Mouse (Mus musculus) midbrain, embryonic 11.5 days (tissue): ENCODE measurements at regions not wholly inside any gene's neighbourhood (a gene's known extent, or its start where the extent isn't known, plus 50 kb on each side); places are given as distances from the start of the nearest gene placed in this dataset.

ENCODE experiments used
- ATAC-seq: fragments of 200-750 bp; cut with Nextera tagmentation; 2 replicates; pipeline ENCODE4 v1.8.0; 2017; ENCODE audit warnings: moderate TSS enrichment, moderate library complexity; ENCODE audit not compliant: low FRiP score
- DNase-seq: peaks from one replicate; pipeline ENCODE4 v3.0.0; 2015; ENCODE audit warnings: low spot score; ENCODE audit errors: missing footprints
- H3K27ac ChIP-seq: fragments of 300-500 bp; sonication (generic); 2 replicates; pipeline ENCODE4 v1.5.1; 2014; ENCODE audit warnings: low read depth, low read length
- H3K27me3 ChIP-seq: fragments of 300-500 bp; sonication (generic); 2 replicates; pipeline ENCODE4 v1.6.1; 2014; ENCODE audit warnings: mild to moderate bottlenecking, low read length, moderate library complexity, mixed read lengths; ENCODE audit not compliant: control insufficient read depth, insufficient read depth
- H3K36me3 ChIP-seq: fragments of 300-500 bp; sonication (generic); 2 replicates; pipeline ENCODE4 v1.6.1; 2014; ENCODE audit warnings: mild to moderate bottlenecking, low read length, moderate library complexity, mixed read lengths; ENCODE audit not compliant: control insufficient read depth, insufficient read depth
- H3K4me1 ChIP-seq: fragments of 300-500 bp; sonication (generic); 2 replicates; pipeline ENCODE4 v1.6.1; 2014; ENCODE audit warnings: low read length; ENCODE audit not compliant: control insufficient read depth, insufficient read depth
- H3K4me2 ChIP-seq: fragments of 300-500 bp; sonication (generic); 2 replicates; pipeline ENCODE4 v1.6.1; 2014; ENCODE audit warnings: mild to moderate bottlenecking, moderate library complexity
- H3K4me3 ChIP-seq: fragments of 300-500 bp; sonication (generic); 2 replicates; pipeline ENCODE4 v1.5.1; 2014; ENCODE audit warnings: low read depth, low read length
- H3K9ac ChIP-seq: fragments of 300-500 bp; sonication (generic); 2 replicates; pipeline ENCODE4 v1.6.1; 2014; ENCODE audit warnings: low read length
- H3K9me3 ChIP-seq: fragments of 300-500 bp; sonication (generic); 2 replicates; pipeline ENCODE4 v1.6.1; 2016; ENCODE audit warnings: low read length; ENCODE audit not compliant: control insufficient read depth
- WGBS: fragments of 180-500 bp; shearing (Covaris S2); extraction: QIAGEN DNeasy Blood & Tissue Kit; methylation state at CpG from one replicate; pipeline ENCODE4 v1.1.7; 2014; 5-methylcytosine and 5-hydroxymethylcytosine counted together

- H3K9ac ChIP-seq = no peak overlapping the region
- WGBS = 87% methylated on average over 6 of the region's 6 CpGs
- no peaks in the 10 kb centered on the region for H3K9me3 ChIP-seq
- H3K27me3 ChIP-seq = no peaks in the 10 kb centered on the region
- H3K4me1 ChIP-seq = no peaks in the 10 kb centered on the region
- H3K4me3 ChIP-seq = no peak overlapping the region
- no peak overlapping the region for H3K27ac ChIP-seq
- no peak overlapping the region for H3K4me2 ChIP-seq
- ATAC-seq = no peak
- DNase-seq = no peak
- no peaks in the 10 kb centered on the region for H3K36me3 ChIP-seq
Measured at GRCm38 (mm10) chr10:87715874-87716600, 142.0 kb upstream of the Igf1 start.

DNA sequence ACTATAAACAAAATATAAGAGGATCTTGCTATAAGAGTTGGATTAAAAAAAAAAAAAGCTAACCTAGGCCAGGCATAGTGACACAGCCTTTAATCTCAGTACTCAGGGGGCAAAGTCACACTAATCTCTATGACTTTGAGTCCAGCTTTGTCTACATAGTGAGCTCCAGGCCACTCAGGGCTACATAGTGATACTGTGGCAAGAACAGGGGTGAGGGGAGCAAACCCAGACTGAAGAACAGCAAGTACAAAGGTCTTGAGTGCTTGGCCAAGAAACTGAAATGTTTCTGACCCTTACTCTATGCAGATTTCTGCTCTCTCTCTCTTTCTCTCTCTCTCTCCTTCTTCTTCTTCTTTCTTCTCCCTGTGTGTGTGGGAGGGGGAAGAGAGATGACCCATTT is 140.9 kb upstream of the Igf1 start:
- Histone ChIP-seq H3K9me3 (no peaks in the 10 kb centered on the region), H3K27ac (no peak overlapping the region), H3K27me3 (no peaks in the 10 kb centered on the region), H3K4me2 (no peak overlapping the region), H3K4me1 (no peaks in the 10 kb centered on the region), H3K36me3 (no peaks in the 10 kb centered on the region), H3K4me3 (no peak overlapping the region), H3K9ac (no peak overlapping the region)
- DNase-seq = no peak
- ATAC-seq = no peak

DNA sequence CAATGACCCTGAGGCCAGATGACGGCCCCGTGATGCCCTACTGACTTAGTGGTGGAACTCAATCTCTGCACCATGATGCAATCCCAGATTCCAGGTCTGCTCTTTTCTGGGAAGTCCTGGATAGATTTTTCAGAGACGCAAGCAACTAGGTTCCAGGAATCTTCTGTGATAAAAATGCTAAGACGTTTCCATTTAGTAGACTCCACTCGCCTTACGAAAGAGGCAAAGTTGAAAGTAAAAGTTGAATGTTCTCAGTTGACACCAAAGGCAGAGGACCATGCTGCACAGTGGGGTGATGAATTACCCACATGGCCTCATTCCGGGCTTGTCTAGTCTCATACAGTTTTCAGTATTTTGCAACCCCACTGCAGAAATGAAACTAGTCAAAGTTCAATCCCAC is 139.6 kb upstream of the Igf1 start:
- H3K27me3 ChIP-seq = no peaks in the 10 kb centered on the region
- no peak for ATAC-seq
- H3K27ac ChIP-seq = no peak overlapping the region
- no peaks in the 10 kb centered on the region for H3K4me1 ChIP-seq
- H3K4me3 ChIP-seq = no peak overlapping the region
- WGBS = 94% methylated on average over 7 of the region's 7 CpGs
- H3K36me3 ChIP-seq = no peaks in the 10 kb centered on the region
- no peak for DNase-seq
- no peak overlapping the region for H3K9ac ChIP-seq
- no peak overlapping the region for H3K4me2 ChIP-seq
- H3K9me3 ChIP-seq = no peaks in the 10 kb centered on the region

DNA sequence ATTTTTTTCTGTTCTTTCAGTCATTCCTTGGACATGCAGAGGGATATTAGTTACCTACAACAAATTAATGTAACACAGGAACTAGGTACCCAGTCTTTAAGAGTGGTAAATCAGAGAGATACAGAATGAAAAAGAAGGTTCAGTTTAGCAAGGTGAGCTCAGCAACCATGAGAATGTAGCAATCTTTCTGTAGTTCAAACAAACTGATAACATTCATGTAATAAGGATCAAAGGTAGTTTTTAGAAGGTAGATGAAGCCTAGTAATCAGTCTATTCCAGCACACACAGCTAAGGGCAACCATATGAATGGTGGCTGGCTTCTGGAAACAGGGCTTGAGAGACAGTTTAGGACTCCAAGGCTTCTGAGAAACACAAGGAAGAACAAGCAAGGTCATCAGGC is 138.1 kb upstream of the Igf1 start:
- H3K4me2 ChIP-seq = no peak overlapping the region
- no peaks in the 10 kb centered on the region for H3K4me1 ChIP-seq
- no peak overlapping the region for H3K9ac ChIP-seq
- H3K27me3 ChIP-seq = no peaks in the 10 kb centered on the region
- no peak for ATAC-seq
- no peak for DNase-seq
- H3K36me3 ChIP-seq = no peaks in the 10 kb centered on the region
- no peak overlapping the region for H3K4me3 ChIP-seq
- H3K27ac ChIP-seq = no peak overlapping the region
- H3K9me3 ChIP-seq = no peaks in the 10 kb centered on the region

- Histone ChIP-seq H3K4me1 (no peaks in the 10 kb centered on the region), H3K27me3 (no peaks in the 10 kb centered on the region), H3K36me3 (no peaks in the 10 kb centered on the region), H3K4me2 (no peak overlapping the region), H3K9me3 (no peaks in the 10 kb centered on the region), H3K27ac (no peak overlapping the region), H3K9ac (no peak overlapping the region), H3K4me3 (no peak overlapping the region)
- WGBS = 88% methylated on average over 3 of the region's 3 CpGs
- ATAC-seq = no peak
- no peak for DNase-seq
Measured at GRCm38 (mm10) chr10:87722244-87722643, 135.8 kb upstream of the Igf1 start.

DNA sequence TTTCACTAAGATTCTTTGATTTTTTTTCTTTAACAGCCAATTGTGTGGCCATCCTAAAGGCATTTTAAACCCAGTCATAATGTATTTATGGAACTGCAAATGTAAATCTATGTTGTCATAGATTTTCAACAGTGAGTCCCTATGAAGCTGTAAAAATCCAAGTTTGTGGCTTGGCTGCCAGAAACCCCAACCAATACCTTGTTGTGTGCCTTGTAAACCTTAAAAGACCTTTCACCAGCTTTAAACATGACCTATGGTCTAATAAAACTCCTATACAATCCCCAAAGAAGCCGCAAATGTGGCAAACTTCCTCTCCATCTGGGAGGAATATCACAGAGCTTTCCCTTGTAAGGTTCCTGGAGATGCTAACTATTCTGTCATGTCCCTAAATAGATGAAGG is 125.4 kb upstream of the Igf1 start:
- ATAC-seq = no peak
- Histone ChIP-seq H3K4me3 (no peak overlapping the region), H3K9me3 (no peaks in the 10 kb centered on the region), H3K36me3 (no peaks in the 10 kb centered on the region), H3K27ac (no peak overlapping the region), H3K4me2 (no peak overlapping the region), H3K4me1 (no peaks in the 10 kb centered on the region), H3K9ac (no peak overlapping the region), H3K27me3 (no peaks in the 10 kb centered on the region)
- DNase-seq = no peak
- 90% methylated on average over 1 of the region's 1 CpGs for WGBS

DNA sequence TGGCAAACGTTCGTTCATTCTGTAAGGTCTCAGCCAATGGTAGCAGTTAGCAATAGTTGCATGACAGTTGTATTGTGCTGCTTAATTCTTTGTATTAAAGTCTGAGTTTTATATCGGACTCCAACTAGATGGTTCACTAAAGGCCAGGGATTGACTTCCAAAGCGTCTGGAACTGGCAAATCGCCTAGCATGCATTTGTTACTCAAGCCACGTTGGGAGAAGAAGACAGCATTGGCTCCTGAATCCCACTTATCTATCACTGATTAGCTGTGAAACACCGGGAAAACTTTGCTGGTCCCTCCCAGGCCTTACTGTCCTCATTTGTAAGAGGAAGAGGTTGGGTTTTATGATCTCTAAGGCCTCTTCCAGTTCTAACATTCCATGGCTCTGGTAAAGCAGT is 124.8 kb upstream of the Igf1 start:
- no peaks in the 10 kb centered on the region for H3K9me3 ChIP-seq
- H3K27ac ChIP-seq = no peak overlapping the region
- no peaks in the 10 kb centered on the region for H3K27me3 ChIP-seq
- H3K4me1 ChIP-seq = no peaks in the 10 kb centered on the region
- no peak overlapping the region for H3K4me2 ChIP-seq
- no peak overlapping the region for H3K4me3 ChIP-seq
- DNase-seq (no peak), ATAC-seq (no peak)
- no peaks in the 10 kb centered on the region for H3K36me3 ChIP-seq
- H3K9ac ChIP-seq = no peak overlapping the region
- 90% methylated on average over 7 of the region's 7 CpGs for WGBS

GRCm38 (mm10) chr10:87740323-87740722 is 117.7 kb upstream of the Igf1 start:
- WGBS = 83% methylated on average over 8 of the region's 8 CpGs
- Histone ChIP-seq H3K4me1 (no peaks in the 10 kb centered on the region; the same call in 1 of the 2 replicates), H3K4me2 (no peak overlapping the region), H3K9ac (no peak overlapping the region), H3K36me3 (no peaks in the 10 kb centered on the region), H3K4me3 (no peak overlapping the region), H3K9me3 (no peaks in the 10 kb centered on the region), H3K27ac (no peak overlapping the region), H3K27me3 (no peaks in the 10 kb centered on the region)
- ATAC-seq (no peak), DNase-seq (no peak)

DNA sequence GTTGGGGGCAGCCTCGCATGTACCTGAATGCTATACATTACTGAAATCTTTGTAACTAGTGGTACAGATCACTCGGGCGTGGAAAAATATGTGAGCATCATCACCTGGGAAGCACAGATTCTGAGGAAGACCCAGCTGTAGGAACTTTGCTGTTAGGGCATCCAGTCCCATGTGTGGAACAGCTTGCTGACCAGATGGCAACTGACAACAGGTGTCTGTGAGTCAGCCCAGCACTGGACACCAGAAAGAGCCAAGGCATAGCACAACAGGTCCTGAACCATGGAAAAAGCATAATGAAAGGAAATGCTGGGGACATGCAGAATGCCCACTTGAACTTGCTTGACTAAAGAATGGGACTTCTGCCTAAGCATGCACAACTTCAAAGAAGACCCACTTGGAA is 115.3 kb upstream of the Igf1 start:
- DNase-seq (no peak), ATAC-seq (no peak)
- Histone ChIP-seq H3K4me2 (no peak overlapping the region), H3K9me3 (no peaks in the 10 kb centered on the region), H3K4me1 (no peaks in the 10 kb centered on the region; the same call in 1 of the 2 replicates), H3K27ac (no peak overlapping the region), H3K27me3 (no peaks in the 10 kb centered on the region), H3K36me3 (no peaks in the 10 kb centered on the region), H3K9ac (no peak overlapping the region), H3K4me3 (no peak overlapping the region)
- WGBS = 95% methylated on average over 3 of the region's 3 CpGs
